Mouse (Mus musculus) CH12.LX (cell line): Measurements from ENCODE around the gene 2200002J24Rik. TPM values are rescaled to one million over a fixed set of nuclear protein-coding genes. Genes with fewer than 3 reads are reported as not detected.

Experiments
- DNase-seq: peaks from one replicate; pipeline ENCODE4 v3.0.0-alpha.2; 2013; ENCODE audit errors: extremely low read depth
- H3K27ac ChIP-seq: 2 replicates; pipeline ENCODE4 v1.5.1; 2012; ENCODE audit warnings: low read depth, mild to moderate bottlenecking, control low read depth, moderate library complexity; ENCODE audit not compliant: insufficient read depth
- H3K27me3 ChIP-seq: replicated peaks from 2 replicates; pipeline ENCODE3; 2012; ENCODE audit warnings: inconsistent platforms
- H3K36me3 ChIP-seq, 2 experiments: replicated peaks in 1 of 2; 2 replicates each; pipeline versions ENCODE3 to v1.6.1; 2012; ENCODE audit warnings: inconsistent platforms in 1 of 2, low read length in 1 of 2, mild to moderate bottlenecking in 1 of 2, mixed read lengths in 1 of 2, moderate library complexity in 1 of 2; ENCODE audit not compliant: control insufficient read depth in 1 of 2, insufficient read depth in 1 of 2
- H3K4me1 ChIP-seq, 2 experiments: 2 replicates each; pipeline ENCODE4 v1.6.1; 2012; ENCODE audit warnings: inconsistent platforms in 1 of 2, moderate library complexity in 1 of 2; ENCODE audit not compliant: insufficient read depth in 2 of 2, control insufficient read depth in 1 of 2
- H3K4me2 ChIP-seq: 2 replicates; pipeline ENCODE4 v1.6.1; 2012; ENCODE audit warnings: low read depth, mild to moderate bottlenecking, control low read depth; ENCODE audit not compliant: poor library complexity, insufficient read depth, severe bottlenecking
- H3K4me3 ChIP-seq, 3 experiments: fragments of 150-350 bp in 1 of 3; sonication (generic) in 1 of 3; replicated peaks in 1 of 3; 2 replicates each; pipeline versions ENCODE3 to v1.5.1; 2011 to 2012; ENCODE audit warnings: low read depth in 2 of 3, low read length in 2 of 3, mild to moderate bottlenecking in 2 of 3, moderate library complexity in 2 of 3, control low read depth in 1 of 3, improper control_type of control experiment in 1 of 3, inconsistent platforms in 1 of 3, mixed read lengths in 1 of 3; ENCODE audit not compliant: poor library complexity in 1 of 3
- H3K79me2 ChIP-seq: replicated peaks from 2 replicates; pipeline ENCODE4 v1.6.1; 2012; ENCODE audit warnings: mild to moderate bottlenecking, moderate library complexity; ENCODE audit not compliant: control insufficient read depth, poor library complexity, insufficient read depth, severe bottlenecking; ENCODE audit errors: extremely low read depth
- H3K9ac ChIP-seq: 2 replicates; pipeline ENCODE4 v1.6.1; 2012; ENCODE audit warnings: low read depth, mild to moderate bottlenecking, control low read depth, moderate library complexity; ENCODE audit not compliant: insufficient read depth
- H3K9me3 ChIP-seq: replicated peaks from 2 replicates; pipeline ENCODE3; 2012; ENCODE audit warnings: low read length, inconsistent platforms, mixed read lengths
- BHLHE40 ChIP-seq: IDR thresholded peaks from 2 replicates; pipeline ENCODE4 v1.6.1; 2011; ENCODE audit warnings: mild to moderate bottlenecking, low read depth, low read length, improper control_type of control experiment
- CHD1 ChIP-seq: IDR thresholded peaks from 2 replicates; pipeline ENCODE4 v1.6.1; 2012; ENCODE audit warnings: low read depth, low read length, improper control_type of control experiment, inconsistent platforms
- CHD2 ChIP-seq: IDR thresholded peaks from 2 replicates; pipeline ENCODE4 v1.6.1; 2011; ENCODE audit warnings: low read length, improper control_type of control experiment
- E2F4 ChIP-seq: IDR thresholded peaks from 2 replicates; pipeline ENCODE4 v1.6.1; 2011; ENCODE audit warnings: low read depth, low read length, improper control_type of control experiment; ENCODE audit not compliant: insufficient replicate concordance
- ELF1 ChIP-seq: IDR thresholded peaks from 2 replicates; pipeline ENCODE4 v1.6.1; 2014; ENCODE audit warnings: low read depth, mild to moderate bottlenecking, inconsistent platforms, low read length, improper control_type of control experiment
- EP300 ChIP-seq: IDR thresholded peaks from 2 replicates; pipeline ENCODE4 v1.6.1; 2011; ENCODE audit warnings: low read length, improper control_type of control experiment
- GABPA ChIP-seq: IDR thresholded peaks from 2 replicates; pipeline ENCODE4 v1.6.1; 2012; ENCODE audit warnings: low read depth, low read length, improper control_type of control experiment, inconsistent platforms; ENCODE audit not compliant: insufficient replicate concordance
- HCFC1 ChIP-seq: IDR thresholded peaks from 2 replicates; pipeline ENCODE4 v1.6.1; 2012; ENCODE audit warnings: low read depth, mild to moderate bottlenecking, inconsistent platforms, low read length, improper control_type of control experiment
- JUND ChIP-seq: conservative IDR thresholded peaks from 2 replicates; pipeline ENCODE4 v1.6.1; 2011; ENCODE audit warnings: low read depth, low read length, improper control_type of control experiment
- MAX ChIP-seq: IDR thresholded peaks from 2 replicates; pipeline ENCODE4 v1.6.1; 2011; ENCODE audit warnings: low read length, improper control_type of control experiment
- MAZ ChIP-seq: IDR thresholded peaks from 2 replicates; pipeline ENCODE4 v1.6.1; 2012; ENCODE audit warnings: low read depth, mild to moderate bottlenecking, inconsistent platforms, low read length, improper control_type of control experiment, moderate library complexity
- MXI1 ChIP-seq: IDR thresholded peaks from 2 replicates; pipeline ENCODE4 v1.6.1; 2011; ENCODE audit warnings: mild to moderate bottlenecking, low read depth, low read length, improper control_type of control experiment
- NELFE ChIP-seq: IDR thresholded peaks from 2 replicates; pipeline ENCODE4 v1.6.1; 2011; ENCODE audit warnings: low read depth, low read length, improper control_type of control experiment
- NRF1 ChIP-seq: IDR thresholded peaks from 2 replicates; pipeline ENCODE4 v1.6.1; 2014; ENCODE audit warnings: low read depth, mild to moderate bottlenecking, inconsistent platforms, low read length, improper control_type of control experiment, moderate library complexity
- PAX5 ChIP-seq: IDR thresholded peaks from 2 replicates; pipeline ENCODE4 v1.6.1; 2012; ENCODE audit warnings: low read length, inconsistent platforms, mixed read lengths
- POLR2A ChIP-seq: IDR thresholded peaks from 2 replicates; pipeline ENCODE4 v1.6.1; 2011; ENCODE audit warnings: low read depth, mild to moderate bottlenecking, improper control_type of control experiment, low read length
- POLR2AphosphoS2 ChIP-seq: IDR thresholded peaks from 2 replicates; pipeline ENCODE4 v1.6.1; 2011; ENCODE audit warnings: low read depth, low read length, improper control_type of control experiment
- RAD21 ChIP-seq: IDR thresholded peaks from 2 replicates; pipeline ENCODE4 v1.6.1; 2011; ENCODE audit warnings: low read depth, mild to moderate bottlenecking, low read length, improper control_type of control experiment, moderate library complexity
- RCOR1 ChIP-seq: conservative IDR thresholded peaks from 2 replicates; pipeline ENCODE4 v1.6.1; 2012; ENCODE audit warnings: low read depth, mild to moderate bottlenecking, inconsistent platforms, low read length, improper control_type of control experiment
- SIN3A ChIP-seq: IDR thresholded peaks from 2 replicates; pipeline ENCODE4 v1.6.1; 2012; ENCODE audit warnings: low read length, improper control_type of control experiment, inconsistent platforms
- SMC3 ChIP-seq: IDR thresholded peaks from 2 replicates; pipeline ENCODE4 v1.6.1; 2011; ENCODE audit warnings: low read depth, low read length, improper control_type of control experiment
- TBP ChIP-seq: conservative IDR thresholded peaks from 2 replicates; pipeline ENCODE4 v1.6.1; 2011; ENCODE audit warnings: low read depth, low read length, improper control_type of control experiment
- USF1 ChIP-seq: IDR thresholded peaks from 2 replicates; pipeline ENCODE4 v1.6.1; 2014; ENCODE audit warnings: low read depth, mild to moderate bottlenecking, inconsistent platforms, low read length, improper control_type of control experiment
- ZMIZ1 ChIP-seq: IDR thresholded peaks from 2 replicates; pipeline ENCODE4 v1.6.1; 2012; ENCODE audit warnings: low read depth, mild to moderate bottlenecking, inconsistent platforms, low read length, improper control_type of control experiment
- ZNF384 ChIP-seq: IDR thresholded peaks from 2 replicates; pipeline ENCODE4 v1.6.1; 2012; ENCODE audit warnings: low read depth, low read length, improper control_type of control experiment, inconsistent platforms
- dilution Hi-C: fragments of 300-500 bp; cut with MboI; formaldehyde crosslinking; loops from 2 replicates; pipeline ENCODE4 v1.14.3; 2020; ENCODE audit warnings: low sequenced_read_pairs; ENCODE audit not compliant: extremely low pct_unique_long_range_greater_than_20kb, extremely low pct_ligation_motif_present
- in situ Hi-C: fragments of 300-500 bp; cut with MboI; formaldehyde crosslinking; loops from 3 replicates; pipeline ENCODE4 v1.14.3; 2019; ENCODE audit warnings: low sequenced_read_pairs, low pct_ligation_motif_present, low pct_unique_long_range_greater_than_20kb, mixed read lengths
- polyA plus RNA-seq: library from polyadenylated mRNA; unstranded; fragments of >175 nt; gene quantifications from 2 replicates; pipeline ENCODE4 v1.2.1, GENCODE M21; 2012; ENCODE audit warnings: low read depth; ENCODE audit not compliant: insufficient read length
- total RNA-seq, 2 experiments: library from RNA; depleted of rRNA; stranded (reverse); fragments of 300-350 nt in 1 of 2; fragments of >200 nt in 1 of 2; gene quantifications; 2 replicates each; pipeline ENCODE4 v1.2.3; 2012 to 2014

2200002J24Rik gene
- total RNA-seq (2012; rRNA removed) (2.4 and 4.0 TPM in 2 replicates), total RNA-seq (2014; rRNA removed) (3.0 and 6.6 TPM in 2 replicates), polyA plus RNA-seq (2.9 and 3.5 TPM in 2 replicates)

DNA sequence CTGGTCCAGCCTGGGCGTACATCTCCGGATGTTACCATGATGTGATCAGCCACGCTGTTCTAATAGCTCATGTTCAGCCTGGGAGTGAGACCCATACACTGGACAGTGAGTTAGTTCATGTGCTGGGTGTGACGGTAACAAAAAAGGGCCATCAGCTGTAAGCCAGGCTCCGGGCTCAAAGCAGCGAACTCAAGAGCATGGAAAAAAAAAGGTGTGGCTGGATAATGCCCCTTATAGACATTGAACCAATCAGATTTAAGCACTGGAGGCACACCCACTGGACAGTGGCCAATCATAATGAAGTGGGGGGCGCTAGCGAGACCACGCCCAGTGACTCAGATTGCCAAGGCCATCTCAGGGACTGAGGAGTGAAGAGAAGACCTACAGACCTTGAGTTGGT lies at the start of gene 2200002J24Rik:
TSS of gene 2200002J24Rik (plus strand) at position 338 of the 400 bp plus-strand sequence.
- peak within 1 kb of the TSS; percentile 37 to 60 (median 37) for H3K4me3 ChIP-seq
- no peaks in the 10 kb centered on the region for H3K79me2 ChIP-seq
- peak; percentile 94 for DNase-seq
- peak within 1 kb of the TSS; percentile 94 for H3K4me2 ChIP-seq
- peaks cover 2 to 21% of the 10 kb centered on the region in 2 experiments; a peak in 3 of 4 replicates for H3K4me1 ChIP-seq
- H3K27me3 ChIP-seq = no peaks in the 10 kb centered on the region
- dilution Hi-C loops = no loop called here
- no peak within 1 kb of the TSS for H3K27ac ChIP-seq
- H3K9ac ChIP-seq = peak within 1 kb of the TSS; percentile 35
- in situ Hi-C loops = no loop called here
- H3K36me3 ChIP-seq = no peaks in the 10 kb centered on the region
- H3K9me3 ChIP-seq = no peaks in the 10 kb centered on the region
- TF ChIP-seq GABPA (no peak), MXI1 (peak; percentile 71; the same call in 1 of the 2 replicates), E2F4 (no peak), RAD21 (no peak), MAZ (0 out of 2 replicates have a peak, but pooled peaks have one; percentile 44), POLR2A (peak; percentile 63), POLR2AphosphoS2 (no peak), USF1 (no peak), ZNF384 (peak; percentile 38; the same call in 1 of the 2 replicates), ELF1 (no peak), MAX (peak; percentile 28), HCFC1 (no peak; the same call in 1 of the 2 replicates), CHD2 (peak; percentile 62; the same call in 1 of the 2 replicates), JUND (no peak), EP300 (no peak), SMC3 (no peak), NRF1 (no peak), NELFE (peak; percentile 18), ZMIZ1 (no peak), PAX5 (no peak), BHLHE40 (no peak), TBP (0 out of 2 replicates have a peak, but pooled peaks have one; percentile 35), SIN3A (peak; percentile 82), CHD1 (peak; percentile 65; the same call in 1 of the 2 replicates), RCOR1 (no peak)
